Mouse (Mus musculus) embryonic facial prominence, embryonic 14.5 days (tissue): ENCODE data around the gene Asgr1. TPM values are rescaled to one million over a fixed set of nuclear protein-coding genes. Genes with fewer than 3 reads are reported as not detected.

ENCODE experiments used
- ATAC-seq: fragments of 200-750 bp; cut with Nextera tagmentation; 2 replicates; pipeline ENCODE4 v1.8.0; 2017; ENCODE audit warnings: low read depth, moderate number of reproducible peaks, moderate TSS enrichment
- DNase-seq: peaks from one replicate; pipeline ENCODE4 v3.0.0-alpha.2; 2015; ENCODE audit warnings: low spot score
- H3K27ac ChIP-seq: fragments of 300-500 bp; sonication (generic); replicated peaks from 2 replicates; pipeline ENCODE4 v1.5.1; 2014; ENCODE audit warnings: low read depth, mild to moderate bottlenecking, low read length, moderate library complexity
- H3K27me3 ChIP-seq: fragments of 300-500 bp; sonication (generic); replicated peaks from 2 replicates; pipeline ENCODE4 v1.6.1; 2014; ENCODE audit warnings: low read length; ENCODE audit not compliant: control insufficient read depth, insufficient read depth
- H3K36me3 ChIP-seq: fragments of 300-500 bp; sonication (generic); 2 replicates; pipeline ENCODE4 v1.6.1; 2014; ENCODE audit warnings: low read length, mixed read lengths; ENCODE audit not compliant: control insufficient read depth, insufficient read depth
- H3K4me1 ChIP-seq: fragments of 300-500 bp; sonication (generic); 2 replicates; pipeline ENCODE4 v1.6.1; 2014; ENCODE audit warnings: antibody characterized with exemption, low read length; ENCODE audit not compliant: control insufficient read depth, insufficient read depth
- H3K4me2 ChIP-seq: fragments of 300-500 bp; sonication (generic); 2 replicates; pipeline ENCODE4 v1.6.1; 2014; ENCODE audit warnings: low read depth, mild to moderate bottlenecking, low read length, moderate library complexity, mixed read lengths
- H3K4me3 ChIP-seq: fragments of 300-500 bp; sonication (generic); 2 replicates; pipeline ENCODE4 v1.5.1; 2014; ENCODE audit warnings: low read depth, mild to moderate bottlenecking, low read length
- H3K9ac ChIP-seq: fragments of 300-500 bp; sonication (generic); 2 replicates; pipeline ENCODE4 v1.6.1; 2014; ENCODE audit warnings: low read depth, mild to moderate bottlenecking, low read length, moderate library complexity, mixed read lengths
- H3K9me3 ChIP-seq: fragments of 300-500 bp; sonication (generic); 2 replicates; pipeline ENCODE4 v1.6.1; 2016; ENCODE audit warnings: low read length; ENCODE audit not compliant: control insufficient read depth
- WGBS: fragments of 180-500 bp; shearing (Covaris S2); extraction: QIAGEN DNeasy Blood & Tissue Kit; methylation state at CpG from one replicate; pipeline ENCODE4 v1.1.7; 2014; 5-methylcytosine and 5-hydroxymethylcytosine counted together
- polyA plus RNA-seq: library from polyadenylated mRNA; unstranded; fragments of >200 nt; fragmentation: Nextera tagmentation; extraction: Ambion mirVana; gene quantifications from 2 replicates; pipeline ENCODE4 v1.2.1, GENCODE M21; 2014

Gene Asgr1
- 2.0 and 2.2 TPM in 2 replicates for polyA plus RNA-seq

DNA sequence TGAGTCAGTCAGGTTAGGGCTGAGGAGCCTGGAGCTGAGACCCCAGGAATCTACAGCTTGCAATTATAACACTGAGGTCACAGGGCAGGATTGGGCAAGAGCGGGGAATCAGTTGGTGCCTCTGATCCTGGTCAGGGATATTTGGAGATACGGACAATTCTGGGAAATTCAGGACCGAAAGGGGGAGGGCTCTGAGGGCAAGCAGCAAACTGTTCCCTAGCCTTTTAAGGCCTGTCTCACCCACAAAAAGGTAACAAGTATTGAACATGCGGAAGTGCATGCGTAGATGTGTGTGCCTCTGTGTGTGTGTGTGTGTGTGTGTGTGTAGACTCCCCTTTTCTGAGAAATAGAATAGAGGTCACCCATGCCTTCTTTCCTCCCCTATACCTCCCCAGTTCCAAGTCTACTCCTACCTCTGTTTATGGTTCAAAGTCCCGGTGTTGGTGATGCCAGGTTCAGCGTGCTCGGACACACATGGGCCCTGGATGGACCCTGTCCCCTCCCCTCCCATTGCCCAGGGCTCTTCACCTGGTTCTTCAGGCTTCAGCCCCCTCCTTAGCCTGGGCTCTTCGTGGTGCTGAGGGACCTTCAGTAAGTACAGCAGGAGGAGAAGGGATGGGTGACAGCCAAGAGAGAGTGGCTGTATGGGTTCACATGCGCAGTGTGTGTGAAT, at the start of gene Asgr1:
Gene Asgr1, plus strand, starts transcription at position 188 of the 673 bp plus-strand sequence.
- no peak within 1 kb of the TSS for H3K9ac ChIP-seq
- H3K27me3 ChIP-seq = no peaks in the 10 kb centered on the region
- DNase-seq (no peak), ATAC-seq (no peak)
- H3K36me3 ChIP-seq = no peaks in the 10 kb centered on the region
- no peak within 1 kb of the TSS for H3K4me3 ChIP-seq
- H3K4me2 ChIP-seq = no peak within 1 kb of the TSS
- no peaks in the 10 kb centered on the region for H3K4me1 ChIP-seq
- 83% methylated on average over 10 of the region's 10 CpGs for WGBS
- H3K9me3 ChIP-seq = no peaks in the 10 kb centered on the region
- H3K27ac ChIP-seq = no peak within 1 kb of the TSS

DNA sequence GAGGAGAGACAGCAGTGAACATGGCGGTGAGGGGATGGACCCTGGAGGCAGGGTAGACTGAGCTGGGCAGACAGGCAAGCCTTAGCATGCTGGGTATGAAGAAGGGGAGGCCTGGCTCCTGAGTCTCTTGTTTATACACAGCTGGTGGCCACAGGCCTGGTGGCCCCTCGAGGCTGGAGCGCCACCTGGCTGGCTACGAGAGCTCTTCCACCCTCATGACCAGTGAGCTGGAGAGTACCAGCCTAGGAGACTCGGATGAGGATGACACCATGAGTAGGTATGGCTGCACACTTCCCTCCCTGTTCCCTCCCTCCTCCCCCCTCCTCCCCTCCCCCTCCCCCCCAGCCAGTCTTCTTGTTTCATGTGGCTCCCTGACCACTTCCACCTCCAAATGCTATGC, 48.4 kb upstream of the Asgr1 start:
- Histone ChIP-seq H3K4me3 (no peak overlapping the region), H3K27me3 (no peaks in the 10 kb centered on the region), H3K27ac (no peak overlapping the region), H3K9ac (no peak overlapping the region), H3K36me3 (peaks cover 62% of the 10 kb centered on the region), H3K4me2 (no peak overlapping the region), H3K9me3 (no peaks in the 10 kb centered on the region), H3K4me1 (peaks cover 13% of the 10 kb centered on the region)
- DNase-seq = no peak
- ATAC-seq = no peak
- 45% methylated on average over 5 of the region's 5 CpGs for WGBS

- Histone ChIP-seq H3K4me1 (0 out of 2 replicates have a peak, but pooled peaks cover 7% of the 10 kb centered on the region), H3K9me3 (no peaks in the 10 kb centered on the region), H3K4me2 (no peak overlapping the region), H3K36me3 (peaks cover 94% of the 10 kb centered on the region), H3K27me3 (no peaks in the 10 kb centered on the region), H3K27ac (no peak overlapping the region), H3K4me3 (no peak overlapping the region), H3K9ac (no peak overlapping the region)
- no peak for ATAC-seq
- DNase-seq = no peak
- 80% methylated on average over 6 of the region's 6 CpGs for WGBS
Measured at GRCm38 (mm10) chr11:70010033-70010432, 43.9 kb upstream of the Asgr1 start.

GRCm38 (mm10) chr11:70010548-70010947, 43.3 kb upstream of the Asgr1 start:
- DNase-seq (no peak), ATAC-seq (no peak)
- Histone ChIP-seq H3K4me2 (no peak overlapping the region), H3K36me3 (peaks cover 89% of the 10 kb centered on the region), H3K4me1 (peaks cover 10% of the 10 kb centered on the region), H3K27ac (no peak overlapping the region), H3K9me3 (no peaks in the 10 kb centered on the region), H3K4me3 (no peak overlapping the region), H3K27me3 (no peaks in the 10 kb centered on the region), H3K9ac (no peak overlapping the region)
- 87% methylated on average over 11 of the region's 12 CpGs for WGBS

GRCm38 (mm10) chr11:70010961-70011360, 42.9 kb upstream of the Asgr1 start:
- WGBS = 80% methylated on average over 9 of the region's 10 CpGs
- Histone ChIP-seq H3K9ac (no peak overlapping the region), H3K9me3 (no peaks in the 10 kb centered on the region), H3K27me3 (no peaks in the 10 kb centered on the region), H3K4me3 (no peak overlapping the region), H3K4me2 (no peak overlapping the region), H3K27ac (no peak overlapping the region), H3K36me3 (peaks cover 85% of the 10 kb centered on the region), H3K4me1 (peaks cover 12% of the 10 kb centered on the region)
- DNase-seq = no peak
- no peak for ATAC-seq

GRCm38 (mm10) chr11:70012931-70013330, 41.0 kb upstream of the Asgr1 start:
- no peak for DNase-seq
- no peak overlapping the region for H3K4me3 ChIP-seq
- H3K4me2 ChIP-seq = no peak overlapping the region
- no peaks in the 10 kb centered on the region for H3K9me3 ChIP-seq
- ATAC-seq = no peak
- WGBS = 91% methylated on average over 9 of the region's 9 CpGs
- H3K27ac ChIP-seq = no peak overlapping the region
- H3K4me1 ChIP-seq = peaks cover 23% of the 10 kb centered on the region
- no peaks in the 10 kb centered on the region for H3K27me3 ChIP-seq
- H3K9ac ChIP-seq = no peak overlapping the region
- H3K36me3 ChIP-seq = peaks cover 65% of the 10 kb centered on the region

DNA sequence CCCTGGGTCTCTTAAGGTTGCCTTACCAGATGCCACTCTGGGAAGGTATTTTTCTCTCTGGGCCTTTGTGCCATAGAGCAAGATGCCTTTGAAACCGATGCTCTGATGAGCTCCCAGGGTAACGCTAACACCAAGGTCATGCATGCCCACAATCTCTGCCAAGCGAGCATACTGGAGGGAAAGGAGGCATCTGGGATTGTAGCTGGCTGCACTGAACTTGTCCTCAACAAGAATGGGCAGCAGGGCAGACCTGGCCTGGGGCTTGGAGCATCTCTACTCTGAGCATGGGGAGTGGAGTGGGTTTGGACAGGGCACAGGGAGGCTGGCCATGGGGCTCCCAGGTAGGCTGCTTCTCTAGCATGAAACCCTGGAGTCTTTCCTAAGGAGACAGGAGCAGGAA, 40.5 kb upstream of the Asgr1 start:
- H3K9ac ChIP-seq = no peak overlapping the region
- no peaks in the 10 kb centered on the region for H3K9me3 ChIP-seq
- WGBS = 86% methylated on average over 3 of the region's 3 CpGs
- H3K27me3 ChIP-seq = no peaks in the 10 kb centered on the region
- H3K4me2 ChIP-seq = no peak overlapping the region
- ATAC-seq = no peak
- H3K4me3 ChIP-seq = no peak overlapping the region
- peaks cover 60% of the 10 kb centered on the region for H3K36me3 ChIP-seq
- no peak overlapping the region for H3K27ac ChIP-seq
- no peak for DNase-seq
- H3K4me1 ChIP-seq = peaks cover 24% of the 10 kb centered on the region

DNA sequence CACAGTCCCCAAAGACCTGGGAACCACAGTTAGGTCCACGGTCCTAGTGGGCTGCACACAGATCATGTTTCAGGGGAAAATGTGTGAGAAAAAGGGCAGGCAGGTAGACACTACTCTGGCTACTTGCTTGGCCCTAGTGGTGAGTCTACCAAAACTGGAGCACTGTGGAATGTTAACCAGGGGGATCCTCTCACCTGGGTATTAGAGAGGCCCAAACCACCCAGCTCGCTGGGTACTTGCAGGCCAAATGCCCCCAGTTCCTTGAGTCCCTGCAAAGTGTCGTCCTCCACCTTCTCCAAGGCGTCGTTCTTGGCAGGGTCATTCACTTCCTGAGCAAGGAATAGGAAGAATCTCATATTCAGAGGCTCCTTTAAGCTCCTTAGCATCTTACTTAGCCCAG, 39.8 kb upstream of the Asgr1 start:
- WGBS = 58% methylated on average over 5 of the region's 5 CpGs
- H3K36me3 ChIP-seq = peaks cover 54% of the 10 kb centered on the region
- no peaks in the 10 kb centered on the region for H3K9me3 ChIP-seq
- H3K4me2 ChIP-seq = peak overlapping the region; percentile 75; the same call in 1 of the 2 replicates
- no peak for DNase-seq
- H3K4me3 ChIP-seq = no peak overlapping the region
- H3K9ac ChIP-seq = peak overlapping the region; percentile 79; the same call in 1 of the 2 replicates
- no peaks in the 10 kb centered on the region for H3K27me3 ChIP-seq
- H3K27ac ChIP-seq = no peak overlapping the region
- peaks cover 24% of the 10 kb centered on the region for H3K4me1 ChIP-seq
- ATAC-seq = no peak
